Mouse (Mus musculus): Measurements from ENCODE around the gene Aven.

GRCm38 (mm10) chr2:112656131-112656530 is 163.4 kb downstream of the Aven start:
- TF ChIP-seq CTCF (IDR thresholded peaks at IDR 0.05; ENCODE audit: insufficient read depth, low read depth, low read length) (no peak), POLR2A (IDR thresholded peaks at IDR 0.05; ENCODE audit: insufficient read depth, low read depth, low read length) (no peak)

All from olfactory bulb, adult 2 months (tissue).